Mouse (Mus musculus) heart, adult 9 months (tissue): ENCODE measurements around the gene Fcrla.
A peak's percentile ranks its signal among the peaks of the same experiment; 100 is the strongest.

ENCODE experiments used
- DNase-seq, 2 experiments: peaks; one replicate each; pipeline ENCODE4 v3.0.0; 2022; ENCODE audit warnings: low spot score in 2 of 2

Gene Fcrla

GRCm38 (mm10) chr1:170929245-170929644, 1.9 kb upstream of the Fcrla start:
- no peak for DNase-seq

- peak in 1 of 2 experiments; percentile 10 for DNase-seq
Observed at GRCm38 (mm10) chr1:170928467-170928866, 1.1 kb upstream of the Fcrla start.

- DNase-seq, result no peak
Observed at GRCm38 (mm10) chr1:170926941-170927340, 442 bp downstream of the Fcrla start.

GRCm38 (mm10) chr1:170924485-170924884, 2.9 kb downstream of the Fcrla start:
- peak in 1 of 2 experiments; percentile 41 for DNase-seq

GRCm38 (mm10) chr1:170919308-170919707, 8.1 kb downstream of the Fcrla start:
- no peak for DNase-seq

- no peak for DNase-seq
Observed at GRCm38 (mm10) chr1:170915657-170916056, 11.7 kb downstream of the Fcrla start.

DNA sequence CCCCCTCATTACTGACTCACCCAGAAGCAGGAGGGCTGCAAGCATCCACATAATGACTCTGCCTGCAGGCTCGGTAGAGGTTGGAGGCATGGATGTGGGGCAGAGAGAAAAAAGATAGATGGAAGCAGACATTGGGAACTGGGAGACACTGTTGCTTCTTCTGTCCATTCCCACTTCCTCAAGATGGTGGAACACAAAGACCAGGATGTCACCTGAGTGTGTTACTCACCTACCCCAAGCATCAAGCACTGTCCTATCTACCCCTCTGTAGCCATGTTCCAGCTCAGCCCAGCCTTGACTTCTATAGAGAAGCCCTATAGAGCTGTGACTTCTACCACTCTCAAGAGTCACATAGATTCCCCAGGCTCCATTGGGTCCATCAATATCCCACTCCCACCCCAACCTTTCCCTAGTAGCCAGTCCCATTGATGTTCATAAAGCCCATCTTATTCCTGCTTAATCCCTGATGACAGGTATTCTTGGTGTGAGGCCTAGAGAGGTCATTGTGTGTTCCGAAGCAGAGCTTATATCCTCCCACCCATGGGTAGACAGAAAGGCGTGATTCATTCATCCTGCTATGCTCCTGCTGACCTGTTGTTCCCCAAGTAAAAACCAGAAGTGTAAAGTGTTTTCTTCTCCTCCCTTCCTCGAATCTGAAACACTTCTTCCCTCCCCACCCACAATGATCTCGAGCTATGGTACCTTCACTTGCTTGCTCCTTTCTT, 14.3 kb downstream of the Fcrla start, which contains the start of gene Fcrlb:
TSS of gene Fcrlb (minus strand) at position 51 of the 725 bp plus-strand sequence.
- no peak for DNase-seq

GRCm38 (mm10) chr1:170911907-170912660, 15.3 kb downstream of the Fcrla start:
- no peak for DNase-seq

DNA sequence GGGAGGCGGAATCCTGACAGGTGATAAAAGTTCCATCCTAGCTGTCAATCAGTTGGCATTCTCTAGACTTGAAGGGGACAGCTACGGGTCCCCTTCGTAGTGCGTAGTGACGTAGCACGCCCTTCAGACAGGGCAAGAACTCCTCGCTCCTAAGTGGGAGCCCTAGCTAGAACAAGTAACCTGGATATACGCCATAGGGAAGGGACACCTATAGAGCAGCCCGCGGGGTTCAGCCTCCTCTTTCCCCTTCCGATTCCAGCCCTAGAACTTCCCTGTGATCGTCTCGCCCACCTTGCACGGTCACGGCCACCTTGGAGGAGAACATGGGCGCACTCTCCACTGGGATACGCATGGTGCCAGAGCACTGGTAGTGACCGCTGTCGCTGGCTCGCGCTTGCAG, 19.0 kb downstream of the Fcrla start:
- no peak for DNase-seq

- DNase-seq, result no peak
Observed at GRCm38 (mm10) chr1:170907456-170908191, 19.8 kb downstream of the Fcrla start.

GRCm38 (mm10) chr1:170907111-170907455, 20.3 kb downstream of the Fcrla start:
- no peak for DNase-seq

DNA sequence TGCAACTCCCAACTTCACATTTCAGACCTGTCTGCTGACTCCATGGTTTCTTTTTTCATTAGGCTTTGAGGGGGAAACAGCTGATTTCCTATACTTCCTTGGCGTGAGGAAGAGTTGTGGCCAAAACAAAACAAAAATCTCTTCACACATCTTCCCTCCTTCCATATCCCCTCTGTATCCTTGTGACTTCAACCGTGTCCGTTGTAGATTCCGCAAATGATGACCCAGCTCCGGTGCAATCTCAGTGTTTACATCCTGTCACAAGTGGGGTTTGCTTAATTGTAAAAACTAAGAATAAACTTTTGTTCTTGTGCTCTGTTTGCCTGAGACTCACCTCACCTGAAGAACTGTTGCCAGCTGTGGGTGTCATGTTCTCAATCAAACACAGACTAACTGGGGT, 23.9 kb downstream of the Fcrla start:
- no peak for DNase-seq

DNA sequence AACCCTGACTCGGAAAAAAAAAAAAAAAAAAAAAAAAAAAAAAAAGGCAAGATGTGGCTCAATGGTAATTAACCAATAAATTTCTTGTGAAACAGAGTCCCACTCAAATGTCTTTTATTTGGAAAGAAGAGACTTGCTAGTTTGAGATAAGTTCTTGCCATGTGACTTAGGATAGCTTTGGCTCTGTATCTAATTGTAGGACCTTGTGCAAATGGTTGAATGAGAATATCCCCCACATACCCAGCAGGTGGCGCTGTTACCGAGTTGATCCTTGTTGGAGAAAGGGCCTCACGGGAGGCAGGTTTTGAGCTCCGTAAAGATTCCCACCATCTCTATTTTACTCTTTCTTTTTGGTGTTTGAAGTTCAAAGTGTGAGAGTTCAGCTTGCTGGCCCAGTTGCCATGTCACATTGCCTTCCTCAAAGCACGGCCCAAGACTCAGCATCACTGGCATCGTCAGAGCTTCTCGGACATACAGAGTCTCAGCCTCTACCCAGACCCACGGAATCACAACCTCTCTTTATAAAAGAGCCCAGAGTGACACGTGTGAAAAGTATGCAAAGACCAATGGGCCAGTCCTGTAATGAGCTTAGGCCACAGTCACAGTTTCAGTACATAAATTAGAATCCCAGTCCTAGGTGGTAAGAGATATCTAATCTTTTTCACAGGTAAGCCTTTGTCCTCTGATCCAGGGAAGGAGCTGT, 25.7 kb downstream of the Fcrla start:
- peak; percentile 55 to 80 for DNase-seq

DNA sequence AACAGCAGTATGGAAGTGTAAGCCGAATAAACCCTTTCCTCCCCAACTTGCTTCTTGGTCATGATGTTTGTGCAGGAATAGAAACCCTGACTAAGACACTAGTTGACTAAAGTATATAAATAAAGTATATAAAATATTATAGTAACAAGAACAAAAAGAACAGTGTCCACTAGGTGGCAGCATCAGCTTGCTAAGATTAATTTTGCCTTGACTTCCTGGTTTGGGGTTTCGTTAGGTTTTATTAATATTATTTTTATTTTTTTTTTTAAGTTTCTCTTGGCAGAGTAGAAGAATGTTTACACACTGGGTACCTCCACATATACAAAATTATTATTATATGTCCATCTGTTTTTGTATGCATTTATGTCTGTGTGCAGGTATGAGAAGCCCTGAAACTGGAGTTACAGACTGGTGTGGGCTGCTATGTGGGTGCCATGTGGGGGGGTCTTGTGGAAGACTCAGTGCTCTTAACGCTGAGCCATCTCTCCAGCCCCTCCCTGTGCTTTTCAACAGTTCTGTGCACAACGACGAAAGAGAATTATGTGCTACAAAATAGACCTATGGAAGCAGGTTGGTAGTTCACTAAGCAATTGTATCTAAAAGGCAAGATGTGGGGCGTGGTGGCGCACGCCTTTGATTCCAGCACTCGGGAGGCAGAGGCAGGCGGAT, 26.4 kb downstream of the Fcrla start:
- peak in 1 of 2 experiments; percentile 54 for DNase-seq

- peak in 1 of 2 experiments; percentile 54 for DNase-seq
Observed at GRCm38 (mm10) chr1:170898413-170899075, 28.8 kb downstream of the Fcrla start.

- DNase-seq, result no peak
Observed at GRCm38 (mm10) chr1:170896651-170897281, 30.6 kb downstream of the Fcrla start.

- no peak for DNase-seq
Observed at GRCm38 (mm10) chr1:170894603-170895602, 32.5 kb downstream of the Fcrla start.

- no peak for DNase-seq
Observed at GRCm38 (mm10) chr1:170892279-170892678, 35.1 kb downstream of the Fcrla start.

- DNase-seq, result no peak
Observed at GRCm38 (mm10) chr1:170891646-170892045, 35.7 kb downstream of the Fcrla start.
